Mouse (Mus musculus) G1E (cell line): ENCODE measurements around the gene Hunk. TPM values are rescaled to one million over a fixed set of nuclear protein-coding genes. Genes with fewer than 3 reads are reported as not detected.

Experiments used
- ATAC-seq: 2 replicates; pipeline ENCODE4 v1.8.0; 2016; ENCODE audit warnings: mild to moderate bottlenecking; ENCODE audit not compliant: insufficient number of reproducible peaks, poor library complexity, low FRiP score, severe bottlenecking; ENCODE audit errors: extremely low read depth
- DNase-seq: peaks from one replicate; pipeline ENCODE4 v3.0.0; 2012; ENCODE audit warnings: low spot score
- H3K27me3 ChIP-seq: 2 replicates; pipeline ENCODE4 v1.6.1; 2012; ENCODE audit warnings: mild to moderate bottlenecking, low read length, inconsistent platforms; ENCODE audit not compliant: insufficient read depth
- H3K36me3 ChIP-seq: replicated peaks from 2 replicates; pipeline ENCODE3; 2012; ENCODE audit warnings: mild to moderate bottlenecking, inconsistent platforms
- H3K4me1 ChIP-seq: 2 replicates; pipeline ENCODE4 v1.6.1; 2012; ENCODE audit warnings: low read depth, low read length, inconsistent platforms, mixed read lengths; ENCODE audit not compliant: insufficient read depth
- H3K4me3 ChIP-seq: 2 replicates; pipeline ENCODE4 v1.5.1; 2012; ENCODE audit warnings: low read depth, mild to moderate bottlenecking, inconsistent platforms, low read length, moderate library complexity, mixed read lengths
- H3K9me3 ChIP-seq: replicated peaks from 2 replicates; pipeline ENCODE4 v1.6.1; 2012; ENCODE audit warnings: inconsistent platforms
- CTCF ChIP-seq: IDR thresholded peaks from 2 replicates; pipeline ENCODE4 v1.5.1; 2012; ENCODE audit warnings: low read depth, low read length, inconsistent platforms, mixed read lengths
- GATA1 ChIP-seq: IDR thresholded peaks from 2 replicates; pipeline ENCODE4 v1.6.1; 2012; ENCODE audit warnings: borderline replicate concordance, low read length, inconsistent platforms, mixed read lengths
- GATA2 ChIP-seq: IDR thresholded peaks from 2 replicates; pipeline ENCODE4 v1.6.1; 2012; ENCODE audit warnings: low read depth, low read length, inconsistent platforms, borderline replicate concordance
- POLR2AphosphoS5 ChIP-seq: IDR thresholded peaks from 2 replicates; pipeline ENCODE4 v1.6.1; 2012; ENCODE audit warnings: low read depth, low read length, inconsistent platforms; ENCODE audit not compliant: insufficient replicate concordance
- TAL1 ChIP-seq: conservative IDR thresholded peaks from 2 replicates; pipeline ENCODE4 v1.6.1; 2012; ENCODE audit warnings: low read depth, low read length, inconsistent platforms, mixed read lengths
- polyA plus RNA-seq: library from polyadenylated mRNA; stranded (reverse); fragments of >175 nt; gene quantifications from 2 replicates; pipeline ENCODE4 v1.2.3, GENCODE M21; 2012
- total RNA-seq, 2 experiments: library from RNA; stranded (forward) in 1 of 2; stranded (reverse) in 1 of 2; fragments of 200-1000 nt in 1 of 2; fragments of >200 nt in 1 of 2; fragmentation: Nextera tagmentation in 1 of 2; gene quantifications; 2 replicates each; pipeline ENCODE4 v1.2.3; 2014 to 2017

The Hunk gene
- total and polyA plus RNA-seq, 3 experiments: 0.11 TPM; not detected in 2

GRCm38 (mm10) chr16:90485599-90485998 is 99.8 kb downstream of the Hunk start:
- TF ChIP-seq CTCF (no peak), POLR2AphosphoS5 (no peak), GATA1 (no peak), TAL1 (no peak), GATA2 (no peak)
- DNase-seq (no peak), ATAC-seq (no peak)
- Histone ChIP-seq H3K36me3 (no peaks in the 10 kb centered on the region), H3K27me3 (no peaks in the 10 kb centered on the region), H3K4me3 (no peak overlapping the region), H3K9me3 (peaks cover 27% of the 10 kb centered on the region), H3K4me1 (no peaks in the 10 kb centered on the region)

DNA sequence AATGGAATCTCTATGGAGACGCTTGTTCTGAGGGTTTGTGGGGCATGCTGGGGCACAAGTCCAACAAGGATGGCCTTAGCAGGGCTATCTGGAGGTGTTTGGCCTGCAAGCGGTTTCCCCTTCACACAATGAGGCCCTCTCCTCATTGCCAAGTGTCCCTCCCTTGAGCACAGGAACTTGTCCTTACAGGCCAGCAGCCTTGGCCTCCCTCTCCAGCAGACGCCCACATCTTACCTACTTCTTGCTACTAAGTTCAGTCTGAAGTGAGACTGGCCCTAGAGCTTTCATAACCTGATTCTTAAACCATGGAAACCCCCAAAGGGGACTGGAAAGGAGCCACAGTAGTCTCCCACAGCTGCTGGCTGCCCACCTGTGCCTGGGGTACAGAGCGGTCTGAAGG is 104.3 kb downstream of the Hunk start:
- DNase-seq (no peak), ATAC-seq (no peak)
- Histone ChIP-seq H3K36me3 (no peaks in the 10 kb centered on the region), H3K9me3 (peaks cover 30% of the 10 kb centered on the region), H3K27me3 (no peaks in the 10 kb centered on the region), H3K4me1 (no peaks in the 10 kb centered on the region), H3K4me3 (no peak overlapping the region)
- no peak for TF ChIP-seq POLR2AphosphoS5
- no peak for TF ChIP-seq TAL1
- TF ChIP-seq GATA1: no peak
- TF ChIP-seq CTCF: no peak
- no peak for TF ChIP-seq GATA2

DNA sequence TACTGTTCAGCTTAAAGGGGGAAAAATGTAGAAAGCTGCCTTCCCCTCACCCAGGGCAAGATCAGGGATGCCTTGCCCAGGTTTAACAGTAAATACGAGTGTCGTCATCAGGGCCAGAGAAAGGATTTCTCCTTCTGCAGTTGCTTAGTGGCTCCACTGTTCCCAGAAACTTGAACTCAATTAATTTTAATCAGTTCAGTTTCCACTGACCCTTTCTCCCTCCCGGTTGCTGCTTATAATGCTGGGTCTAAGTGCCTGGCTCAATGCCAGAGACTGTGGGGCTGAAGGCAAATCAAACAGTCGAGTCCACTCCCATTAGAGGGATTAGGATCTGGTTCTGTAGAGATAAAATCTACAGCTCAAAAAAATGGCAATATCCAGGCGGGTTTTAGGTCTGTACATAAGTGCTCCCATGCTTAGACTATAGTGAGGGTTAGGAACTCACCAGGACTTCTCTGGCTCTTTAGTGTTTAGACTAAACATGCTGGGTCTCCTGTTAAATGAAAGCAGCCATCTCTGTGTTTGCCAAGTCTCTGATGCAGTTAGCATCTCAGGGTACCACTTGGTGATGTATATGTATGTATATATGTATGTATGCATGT is 106.2 kb downstream of the Hunk start:
- ATAC-seq: no peak
- Histone ChIP-seq H3K4me3 (no peak overlapping the region), H3K4me1 (no peaks in the 10 kb centered on the region), H3K9me3 (peaks cover 39% of the 10 kb centered on the region), H3K36me3 (no peaks in the 10 kb centered on the region), H3K27me3 (no peaks in the 10 kb centered on the region)
- no peak for DNase-seq
- TF ChIP-seq GATA2 (no peak), TAL1 (no peak), POLR2AphosphoS5 (no peak), GATA1 (no peak), CTCF (no peak)

DNA sequence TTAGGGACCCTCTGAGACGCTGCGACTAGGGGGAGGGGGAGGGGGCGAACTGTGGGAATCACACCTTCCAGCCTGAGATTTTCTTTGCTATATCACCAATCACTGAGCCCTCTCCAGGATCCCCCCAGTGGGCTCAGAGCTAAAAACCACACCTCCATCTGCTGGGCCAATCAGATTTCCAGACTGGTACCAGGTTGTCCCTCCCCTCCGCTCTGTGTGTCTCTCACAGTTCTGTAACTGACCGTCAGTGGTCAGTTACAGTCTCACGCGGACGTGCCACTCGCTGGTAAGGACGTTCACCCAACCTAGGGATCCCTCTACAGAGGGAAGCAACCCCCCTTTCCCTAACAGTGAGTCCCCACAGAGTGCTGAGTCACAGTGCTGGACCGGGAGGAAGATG is 111.1 kb downstream of the Hunk start:
- ATAC-seq (no peak), DNase-seq (no peak)
- Histone ChIP-seq H3K9me3 (peaks cover 54% of the 10 kb centered on the region), H3K27me3 (no peaks in the 10 kb centered on the region), H3K4me1 (no peaks in the 10 kb centered on the region), H3K36me3 (no peaks in the 10 kb centered on the region), H3K4me3 (no peak overlapping the region)
- TF ChIP-seq GATA1: no peak
- no peak for TF ChIP-seq CTCF
- TF ChIP-seq POLR2AphosphoS5: no peak
- no peak for TF ChIP-seq GATA2
- TF ChIP-seq TAL1: no peak

GRCm38 (mm10) chr16:90497749-90498464 is 112.1 kb downstream of the Hunk start:
- Histone ChIP-seq H3K4me1 (no peaks in the 10 kb centered on the region), H3K27me3 (no peaks in the 10 kb centered on the region), H3K4me3 (no peak overlapping the region), H3K9me3 (peaks cover 57% of the 10 kb centered on the region), H3K36me3 (no peaks in the 10 kb centered on the region)
- DNase-seq (no peak), ATAC-seq (no peak)
- TF ChIP-seq GATA2 (no peak), TAL1 (no peak), CTCF (no peak), GATA1 (no peak), POLR2AphosphoS5 (no peak)

DNA sequence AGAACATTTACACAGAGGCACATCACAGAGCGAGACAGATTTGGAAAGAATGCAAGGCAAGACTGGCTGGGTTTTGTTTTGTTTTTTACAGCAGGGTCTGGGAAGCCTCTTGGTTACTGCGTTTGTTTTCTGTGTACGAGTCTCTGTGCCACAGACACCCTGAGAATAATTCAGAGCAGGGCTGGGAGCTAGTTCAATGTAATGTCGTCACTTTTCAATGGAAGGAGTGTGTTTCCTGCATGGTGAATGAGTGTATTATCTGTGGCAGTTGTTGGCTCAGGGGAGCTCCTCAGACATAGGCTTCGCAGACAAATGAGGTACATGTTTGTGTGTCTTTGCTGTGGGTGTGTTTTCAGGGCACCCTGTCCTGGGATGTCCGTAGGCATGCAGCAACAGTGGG is 115.0 kb downstream of the Hunk start:
- ATAC-seq (no peak), DNase-seq (no peak)
- no peaks in the 10 kb centered on the region for H3K4me1 ChIP-seq
- H3K27me3 ChIP-seq: no peaks in the 10 kb centered on the region
- no peak overlapping the region for H3K4me3 ChIP-seq
- H3K36me3 ChIP-seq: no peaks in the 10 kb centered on the region
- H3K9me3 ChIP-seq: peaks cover 58% of the 10 kb centered on the region
- TF ChIP-seq POLR2AphosphoS5 (no peak), GATA2 (no peak), GATA1 (no peak), TAL1 (no peak), CTCF (no peak)

DNA sequence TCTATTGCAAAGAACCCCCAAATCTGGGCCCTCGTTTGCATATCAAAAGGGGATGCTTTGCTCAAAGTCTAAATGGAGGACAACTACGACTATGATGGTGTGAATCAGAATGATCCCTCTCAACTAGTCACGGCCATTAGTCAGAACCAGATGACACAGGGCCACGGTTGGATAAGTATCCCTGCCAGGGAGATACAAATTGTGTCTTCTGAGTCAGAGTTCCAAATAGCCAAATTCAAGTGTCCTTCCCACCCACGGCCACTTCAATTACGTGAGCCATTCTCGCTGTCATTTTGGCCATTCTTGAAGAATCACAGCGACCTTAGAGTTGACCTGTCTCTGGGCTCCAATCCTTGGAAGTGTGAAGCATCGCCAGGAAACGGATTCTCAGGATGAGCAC is 119.4 kb downstream of the Hunk start:
- no peak for TF ChIP-seq GATA2
- no peak for TF ChIP-seq GATA1
- TF ChIP-seq CTCF: no peak
- TF ChIP-seq TAL1: no peak
- TF ChIP-seq POLR2AphosphoS5: no peak
- ATAC-seq: no peak
- no peaks in the 10 kb centered on the region for H3K36me3 ChIP-seq

More for the DNA sequence above, 119.4 kb downstream of the Hunk start:
- Histone ChIP-seq H3K9me3 (peaks cover 49% of the 10 kb centered on the region), H3K27me3 (no peaks in the 10 kb centered on the region), H3K4me3 (no peak overlapping the region), H3K4me1 (no peaks in the 10 kb centered on the region)
- no peak for DNase-seq
